Mouse (Mus musculus) heart, embryonic 15.5 days (tissue): Measurements from ENCODE around the gene 4930548H24Rik. TPM values are rescaled to one million over a fixed set of nuclear protein-coding genes. Genes with fewer than 3 reads are reported as not detected.
A peak's percentile ranks its signal among the peaks of the same experiment; 100 is the strongest.
"Not testable (repeated sequence)": the region's sequence is repeated elsewhere in the genome, so short reads cannot be mapped to it uniquely, and the experiment has no call there.

Experiments
- ATAC-seq: fragments of 200-750 bp; cut with Nextera tagmentation; replicated peaks from 2 replicates; pipeline ENCODE4 v1.8.0; 2017; ENCODE audit warnings: low read depth, moderate TSS enrichment; ENCODE audit not compliant: insufficient number of reproducible peaks, insufficient read depth, low FRiP score
- H3K27ac ChIP-seq: fragments of 300-500 bp; sonication (generic); 2 replicates; pipeline ENCODE4 v1.5.1; 2015; ENCODE audit warnings: mild to moderate bottlenecking, inconsistent platforms
- H3K27me3 ChIP-seq: fragments of 300-500 bp; sonication (generic); 2 replicates; pipeline ENCODE4 v1.6.1; 2015; ENCODE audit warnings: inconsistent platforms
- H3K36me3 ChIP-seq: fragments of 300-500 bp; sonication (generic); 2 replicates; pipeline ENCODE4 v1.6.1; 2015; ENCODE audit warnings: mild to moderate bottlenecking, inconsistent platforms
- H3K4me1 ChIP-seq: fragments of 300-500 bp; sonication (generic); replicated peaks from 2 replicates; pipeline ENCODE4 v1.6.1; 2015; ENCODE audit warnings: inconsistent platforms
- H3K4me2 ChIP-seq: fragments of 300-500 bp; sonication (generic); 2 replicates; pipeline ENCODE4 v1.6.1; 2015; ENCODE audit warnings: inconsistent platforms, mild to moderate bottlenecking, moderate library complexity
- H3K4me3 ChIP-seq: fragments of 300-500 bp; sonication (generic); 2 replicates; pipeline ENCODE4 v1.5.1; 2015; ENCODE audit warnings: mild to moderate bottlenecking, inconsistent platforms
- H3K9ac ChIP-seq: fragments of 300-500 bp; sonication (generic); 2 replicates; pipeline ENCODE4 v1.6.1; 2015; ENCODE audit warnings: mild to moderate bottlenecking, inconsistent platforms
- H3K9me3 ChIP-seq: fragments of 300-500 bp; sonication (generic); replicated peaks from 2 replicates; pipeline ENCODE4 v1.6.1; 2016; ENCODE audit warnings: inconsistent platforms
- WGBS: fragments of 180-500 bp; shearing (Covaris S2); methylation state at CpG from one replicate; pipeline ENCODE4 v1.1.7; 2015; ENCODE audit warnings: mixed read lengths; 5-methylcytosine and 5-hydroxymethylcytosine counted together
- polyA plus RNA-seq: library from polyadenylated mRNA; unstranded; fragments of >200 nt; fragmentation: Nextera tagmentation; extraction: Ambion mirVana; gene quantifications from 2 replicates; pipeline ENCODE4 v1.2.1, GENCODE M21; 2015

4930548H24Rik gene
- polyA plus RNA-seq, 1 experiment from 2014 or later: not detected

DNA sequence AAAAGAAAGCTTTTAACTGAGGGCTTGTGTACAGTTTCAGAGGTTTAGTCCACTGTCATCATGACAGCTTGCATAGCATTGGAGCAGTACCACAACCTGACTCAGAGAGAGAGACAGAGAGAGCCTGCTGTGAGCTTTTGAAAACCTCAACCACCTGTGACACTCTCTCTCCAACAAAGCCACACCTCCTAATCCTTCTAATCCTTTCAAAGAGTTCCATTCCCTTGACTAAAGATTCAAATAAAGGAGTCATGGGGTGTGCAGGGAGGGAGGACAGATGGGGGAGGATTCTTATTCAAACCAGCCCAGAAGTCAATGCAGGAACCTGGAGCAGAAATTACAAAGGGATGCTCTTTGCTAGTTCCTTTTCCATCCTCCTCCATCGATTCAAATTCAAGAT is 6.5 kb downstream of the 4930548H24Rik start:
- Histone ChIP-seq H3K4me3 (no peak overlapping the region), H3K36me3 (peaks cover 9% of the 10 kb centered on the region), H3K4me1 (peaks cover 9% of the 10 kb centered on the region), H3K27me3 (no peaks in the 10 kb centered on the region), H3K4me2 (no peak overlapping the region), H3K9ac (no peak overlapping the region), H3K9me3 (no peaks in the 10 kb centered on the region), H3K27ac (no peak overlapping the region)
- no peak for ATAC-seq
- WGBS: 43% methylated on average over 1 of the region's 1 CpGs

- no peak within 1 kb of the TSS for H3K27ac ChIP-seq
- H3K9me3 ChIP-seq: no peaks in the 10 kb centered on the region
- H3K36me3 ChIP-seq: peaks cover 31% of the 10 kb centered on the region
- peak within 1 kb of the TSS; percentile 69 for H3K9ac ChIP-seq
- H3K4me1 ChIP-seq: peaks cover 9% of the 10 kb centered on the region
- peak; percentile 99 for ATAC-seq
- H3K4me2 ChIP-seq: peak within 1 kb of the TSS; percentile 73
- H3K4me3 ChIP-seq: peak within 1 kb of the TSS; percentile 80
- H3K27me3 ChIP-seq: no peaks in the 10 kb centered on the region
- under 1% methylated on average over 49 of the region's 49 CpGs for WGBS
These were observed 9.2 kb downstream of the 4930548H24Rik start, which contains the start of gene Gpn1 for GRCm38 (mm10) chr5:31494513-31495297. TSS of gene Gpn1 (plus strand) at chr5:31494741.

DNA sequence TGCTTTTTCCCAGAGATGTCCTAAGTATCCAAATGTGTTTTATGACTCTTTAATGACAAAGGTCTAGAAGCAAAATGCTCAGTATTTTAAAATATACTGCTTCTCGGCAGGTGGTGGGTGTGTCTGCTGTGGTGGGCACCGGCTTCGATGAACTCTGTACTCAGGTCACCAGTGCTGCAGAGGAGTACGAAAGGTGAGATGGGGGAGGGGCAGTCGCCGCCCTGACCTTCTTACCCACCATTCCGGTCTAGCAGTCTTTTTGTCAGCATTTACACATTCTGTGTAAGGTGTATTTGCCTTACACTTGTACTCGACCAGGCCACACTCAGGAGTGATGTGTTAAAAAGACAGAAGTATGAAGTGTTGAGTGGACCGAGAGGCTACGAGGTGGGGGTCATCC is 19.3 kb downstream of the 4930548H24Rik start:
- H3K4me1 ChIP-seq: peaks cover 7% of the 10 kb centered on the region; the same call in 1 of the 2 replicates
- H3K4me3 ChIP-seq: no peak overlapping the region
- H3K27me3 ChIP-seq: no peaks in the 10 kb centered on the region
- no peak overlapping the region for H3K4me2 ChIP-seq
- WGBS: 87% methylated on average over 10 of the region's 10 CpGs
- no peak overlapping the region for H3K9ac ChIP-seq
- H3K27ac ChIP-seq: no peak overlapping the region
- no peaks in the 10 kb centered on the region for H3K9me3 ChIP-seq
- H3K36me3 ChIP-seq: peaks cover 66% of the 10 kb centered on the region
- no peak for ATAC-seq

- H3K4me1 ChIP-seq: no peaks in the 10 kb centered on the region
- H3K36me3 ChIP-seq: peaks cover 80% of the 10 kb centered on the region
- no peak for ATAC-seq
- H3K9me3 ChIP-seq: no peaks in the 10 kb centered on the region
- no peak overlapping the region for H3K9ac ChIP-seq
- no peak overlapping the region for H3K4me3 ChIP-seq
- H3K4me2 ChIP-seq: no peak overlapping the region
- H3K27ac ChIP-seq: no peak overlapping the region
- 71% methylated on average over 1 of the region's 1 CpGs for WGBS
- no peaks in the 10 kb centered on the region for H3K27me3 ChIP-seq
These were observed 26.9 kb downstream of the 4930548H24Rik start for GRCm38 (mm10) chr5:31512481-31512880.

DNA sequence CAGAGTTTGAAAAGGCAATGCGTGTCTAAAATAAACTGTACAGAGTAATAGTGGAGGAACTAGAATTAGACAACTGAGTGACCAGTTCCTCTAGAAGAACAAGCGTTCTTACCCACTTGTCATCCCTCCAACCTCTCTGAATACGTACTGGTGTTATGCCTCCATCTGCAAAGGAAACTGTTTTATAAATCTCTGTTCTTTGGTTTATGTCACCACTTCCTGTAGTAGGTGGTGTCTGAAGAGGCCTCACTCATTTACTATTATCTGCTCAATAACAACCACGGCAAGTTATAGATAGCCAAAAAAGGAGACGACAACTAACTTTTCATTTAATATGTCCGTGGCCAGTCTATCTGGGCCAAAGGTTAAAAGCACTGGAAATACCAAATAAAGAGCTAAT is 35.0 kb downstream of the 4930548H24Rik start:
- Histone ChIP-seq H3K9me3 (no peaks in the 10 kb centered on the region), H3K27ac (no peak overlapping the region), H3K4me2 (no peak overlapping the region), H3K4me3 (no peak overlapping the region), H3K4me1 (peaks cover 1% of the 10 kb centered on the region), H3K27me3 (no peaks in the 10 kb centered on the region), H3K9ac (no peak overlapping the region), H3K36me3 (peaks cover 68% of the 10 kb centered on the region)
- no peak for ATAC-seq
- 89% methylated on average over 6 of the region's 6 CpGs for WGBS

- Histone ChIP-seq H3K4me1 (peaks cover 17% of the 10 kb centered on the region), H3K36me3 (peaks cover 34% of the 10 kb centered on the region), H3K27ac (peak within 1 kb of the TSS; percentile 83), H3K27me3 (no peaks in the 10 kb centered on the region), H3K4me3 (peak within 1 kb of the TSS; percentile 98), H3K9me3 (no peaks in the 10 kb centered on the region), H3K4me2 (peak within 1 kb of the TSS; percentile 93), H3K9ac (peak within 1 kb of the TSS; percentile 80)
- under 1% methylated on average over 28 of the region's 28 CpGs for WGBS
- ATAC-seq: peak; percentile 67
These were observed 41.0 kb downstream of the 4930548H24Rik start, which contains the start of gene Slc4a1ap for GRCm38 (mm10) chr5:31526354-31527116. TSS of gene Slc4a1ap (plus strand) at chr5:31526995.

DNA sequence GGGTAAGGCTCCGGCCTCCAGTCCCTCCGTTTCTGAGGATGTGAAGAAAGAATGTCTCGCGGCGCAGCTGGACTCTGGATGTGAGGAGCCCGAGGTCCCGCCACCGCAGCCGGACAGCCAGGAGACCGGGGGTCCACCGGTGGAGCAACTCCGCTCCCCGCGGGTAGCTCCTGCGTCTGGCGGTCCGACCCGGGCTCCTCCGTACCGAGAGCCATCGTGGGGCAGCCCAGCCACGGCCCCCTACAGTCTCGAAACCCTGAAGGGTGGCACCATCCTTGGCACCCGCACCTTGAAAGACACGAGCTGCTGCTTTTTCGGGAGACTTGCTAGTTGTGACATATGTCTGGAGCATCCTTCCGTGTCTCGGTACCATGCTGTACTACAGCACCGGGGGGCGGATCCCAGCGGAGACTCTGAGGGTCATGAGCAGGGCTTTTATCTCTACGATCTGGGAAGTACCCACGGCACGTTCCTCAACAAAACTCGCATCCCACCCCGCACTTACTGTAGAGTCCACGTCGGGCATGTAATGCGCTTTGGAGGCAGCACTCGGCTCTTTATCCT is 41.7 kb downstream of the 4930548H24Rik start:
- Histone ChIP-seq H3K36me3 (peaks cover 36% of the 10 kb centered on the region), H3K4me2 (peak overlapping the region; percentile 93), H3K4me1 (peaks cover 17% of the 10 kb centered on the region), H3K27ac (peak overlapping the region; percentile 83), H3K27me3 (no peaks in the 10 kb centered on the region), H3K9ac (peak overlapping the region; percentile 80), H3K4me3 (peak overlapping the region; percentile 98), H3K9me3 (no peaks in the 10 kb centered on the region)
- 2% methylated on average over 40 of the region's 40 CpGs for WGBS
- no peak for ATAC-seq

DNA sequence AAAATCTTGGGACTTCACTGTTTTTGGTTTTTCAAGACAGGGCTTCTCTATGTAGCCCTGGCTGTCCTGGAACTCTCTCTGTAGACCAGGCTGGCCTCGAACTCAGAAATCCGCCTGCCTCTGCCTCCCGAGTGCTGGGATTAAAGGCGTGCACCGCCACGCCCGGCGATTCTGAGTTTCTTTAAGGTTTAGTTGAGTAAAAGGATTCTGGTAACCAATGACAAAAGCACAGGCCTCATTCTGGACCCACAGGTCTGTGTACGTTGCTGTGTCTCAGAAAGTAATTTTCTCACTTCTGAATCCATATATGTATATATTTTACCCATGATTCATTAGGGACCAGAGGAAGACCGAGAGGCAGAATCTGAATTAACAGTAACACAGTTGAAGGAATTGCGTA is 42.2 kb downstream of the 4930548H24Rik start, which contains the start of gene Supt7l:
Supt7l (minus strand) TSS at position 101 of the 400 bp plus-strand sequence.
- peaks cover 36% of the 10 kb centered on the region for H3K36me3 ChIP-seq

DNA sequence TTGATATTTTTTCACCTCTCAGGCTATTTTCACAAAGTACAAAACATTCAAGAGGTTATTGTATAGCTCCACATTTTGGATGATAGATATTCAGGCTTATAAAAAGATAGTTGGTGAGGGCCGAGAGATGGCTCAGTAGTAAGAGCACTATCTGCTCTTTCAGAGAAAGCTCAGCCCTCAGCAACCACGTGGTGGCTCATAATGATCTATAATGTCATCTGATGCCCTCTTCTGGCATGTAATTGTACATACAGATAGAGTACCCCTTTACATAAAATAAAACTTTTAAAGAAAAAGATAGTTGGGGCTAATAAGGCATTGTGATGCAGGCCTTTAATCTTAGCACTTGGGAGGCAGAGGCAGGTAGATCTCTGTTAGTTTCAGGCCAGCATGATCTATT is 43.0 kb downstream of the 4930548H24Rik start:
- ATAC-seq: no peak
- H3K36me3 ChIP-seq: peaks cover 42% of the 10 kb centered on the region
- no peak overlapping the region for H3K27ac ChIP-seq
- H3K4me1 ChIP-seq: peaks cover 17% of the 10 kb centered on the region
- no peaks in the 10 kb centered on the region for H3K27me3 ChIP-seq
- H3K9ac ChIP-seq: no peak overlapping the region
- H3K9me3 ChIP-seq: no peaks in the 10 kb centered on the region
- 51% methylated on average over 2 of the region's 2 CpGs for WGBS
- H3K4me3 ChIP-seq: no peak overlapping the region
- H3K4me2 ChIP-seq: peak overlapping the region; percentile 93; the same call in 1 of the 2 replicates

More for the DNA sequence above, 42.2 kb downstream of the 4930548H24Rik start, which contains the start of gene Supt7l:
- H3K9me3 ChIP-seq, ATAC-seq, H3K27me3 ChIP-seq: not testable (repeated sequence)
- peak within 1 kb of the TSS; percentile 80 for H3K9ac ChIP-seq
- H3K27ac ChIP-seq: peak within 1 kb of the TSS; percentile 83
- 80% methylated on average over 11 of the region's 11 CpGs for WGBS
- H3K4me3 ChIP-seq: peak within 1 kb of the TSS; percentile 98
- H3K4me2 ChIP-seq: peak within 1 kb of the TSS; percentile 93
- peaks cover 17% of the 10 kb centered on the region for H3K4me1 ChIP-seq

DNA sequence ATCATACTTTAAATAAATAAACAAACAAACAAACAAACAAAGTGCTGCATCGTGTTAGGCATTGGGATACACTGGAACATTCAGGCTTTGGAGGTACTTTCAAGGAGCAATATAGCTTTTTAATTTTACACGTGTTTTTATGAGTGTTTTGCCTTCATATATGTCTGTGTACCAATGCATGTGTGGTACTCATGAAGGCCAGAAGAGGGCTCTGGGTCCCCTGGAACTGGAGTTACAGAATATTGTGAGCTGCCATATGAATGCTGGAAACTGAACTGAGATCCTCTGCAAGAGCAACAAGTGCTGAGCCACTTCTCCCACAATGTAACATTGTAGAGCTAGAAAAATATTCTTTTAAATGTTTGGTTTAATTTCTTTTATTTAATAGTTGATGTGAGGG is 49.7 kb downstream of the 4930548H24Rik start:
- no peaks in the 10 kb centered on the region for H3K27me3 ChIP-seq
- H3K9me3 ChIP-seq: no peaks in the 10 kb centered on the region
- no peak for ATAC-seq
- peaks cover 84% of the 10 kb centered on the region for H3K36me3 ChIP-seq
- no peak overlapping the region for H3K9ac ChIP-seq
- no peak overlapping the region for H3K4me2 ChIP-seq
- no peaks in the 10 kb centered on the region for H3K4me1 ChIP-seq
- H3K4me3 ChIP-seq: no peak overlapping the region
- H3K27ac ChIP-seq: no peak overlapping the region
- 84% methylated on average over 2 of the region's 2 CpGs for WGBS
